Mouse (Mus musculus): ENCODE results near the gene Arih2. TPM values are rescaled to one million over a fixed set of nuclear protein-coding genes. Genes with fewer than 3 reads are reported as not detected.

Gene Arih2
- polyA plus RNA-seq, 1 experiment from 2014 or later, result 62.1 TPM

- DNase-seq (ENCODE audit: low spot score), result peak; percentile 62
- Histone ChIP-seq H3K27ac (ENCODE audit: low read depth, low read length) (peak within 1 kb of the TSS; percentile 12; the same call in 1 of the 2 replicates), H3K9me3 (ENCODE audit: control insufficient read depth, low read length) (no peaks in the 10 kb centered on the region), H3K9ac (ENCODE audit: low read length) (no peak within 1 kb of the TSS), H3K4me2 (ENCODE audit: low read depth, low read length, severe bottlenecking) (no peak within 1 kb of the TSS), H3K36me3 (ENCODE audit: control insufficient read depth, insufficient read depth, low read length) (no peaks in the 10 kb centered on the region), H3K4me3 (ENCODE audit: low read depth, low read length) (no peak within 1 kb of the TSS), H3K27me3 (ENCODE audit: control insufficient read depth, insufficient read depth, low read length) (no peaks in the 10 kb centered on the region; the same call in 1 of the 2 replicates), H3K4me1 (replicated peaks; ENCODE audit: control insufficient read depth, insufficient read depth, low read length) (peaks cover 10% of the 10 kb centered on the region)
- no peak for ATAC-seq (replicated peaks; ENCODE audit: low FRiP score)
- WGBS, result 13% methylated on average over 1 of the region's 1 CpGs
Observed at GRCm38 (mm10) chr9:108689106-108689505, 39.9 kb upstream of the Arih2 start, which contains the start of gene Prkar2a. Gene Prkar2a, plus strand, starts transcription at chr9:108689314.

- H3K27ac ChIP-seq (ENCODE audit: low read depth, low read length), result no peak overlapping the region
- DNase-seq (ENCODE audit: low spot score), result no peak
- H3K27me3 ChIP-seq (ENCODE audit: control insufficient read depth, insufficient read depth, low read length), result no peaks in the 10 kb centered on the region; the same call in 1 of the 2 replicates
- peaks cover 8% of the 10 kb centered on the region for H3K4me1 ChIP-seq (replicated peaks; ENCODE audit: control insufficient read depth, insufficient read depth, low read length)
- H3K4me3 ChIP-seq (ENCODE audit: low read depth, low read length), result no peak overlapping the region
- H3K4me2 ChIP-seq (ENCODE audit: low read depth, low read length, severe bottlenecking), result no peak overlapping the region
- H3K9me3 ChIP-seq (ENCODE audit: control insufficient read depth, low read length), result no peaks in the 10 kb centered on the region
- H3K9ac ChIP-seq (ENCODE audit: low read length), result no peak overlapping the region
- ATAC-seq (replicated peaks; ENCODE audit: low FRiP score), result no peak
- H3K36me3 ChIP-seq (ENCODE audit: control insufficient read depth, insufficient read depth, low read length), result no peaks in the 10 kb centered on the region
- 78% methylated on average over 9 of the region's 9 CpGs for WGBS
Observed at GRCm38 (mm10) chr9:108688451-108688850, 39.3 kb upstream of the Arih2 start.

- Histone ChIP-seq H3K9ac (ENCODE audit: low read length) (no peak overlapping the region), H3K9me3 (ENCODE audit: control insufficient read depth, low read length) (no peaks in the 10 kb centered on the region), H3K4me1 (replicated peaks; ENCODE audit: control insufficient read depth, insufficient read depth, low read length) (peaks cover 8% of the 10 kb centered on the region), H3K27ac (ENCODE audit: low read depth, low read length) (no peak overlapping the region), H3K36me3 (ENCODE audit: control insufficient read depth, insufficient read depth, low read length) (no peaks in the 10 kb centered on the region; the same call in 1 of the 2 replicates), H3K27me3 (ENCODE audit: control insufficient read depth, insufficient read depth, low read length) (no peaks in the 10 kb centered on the region; the same call in 1 of the 2 replicates), H3K4me2 (ENCODE audit: low read depth, low read length, severe bottlenecking) (no peak overlapping the region), H3K4me3 (ENCODE audit: low read depth, low read length) (no peak overlapping the region)
- WGBS, result 79% methylated on average over 2 of the region's 2 CpGs
- DNase-seq (ENCODE audit: low spot score) (no peak), ATAC-seq (replicated peaks; ENCODE audit: low FRiP score) (no peak)
Observed at GRCm38 (mm10) chr9:108687686-108688085, 38.5 kb upstream of the Arih2 start.

- Histone ChIP-seq H3K27ac (ENCODE audit: low read depth, low read length) (no peak overlapping the region), H3K4me2 (ENCODE audit: low read depth, low read length, severe bottlenecking) (no peak overlapping the region), H3K9ac (ENCODE audit: low read length) (no peak overlapping the region), H3K27me3 (ENCODE audit: control insufficient read depth, insufficient read depth, low read length) (no peaks in the 10 kb centered on the region; the same call in 1 of the 2 replicates), H3K4me1 (replicated peaks; ENCODE audit: control insufficient read depth, insufficient read depth, low read length) (peaks cover 6% of the 10 kb centered on the region), H3K4me3 (ENCODE audit: low read depth, low read length) (no peak overlapping the region), H3K36me3 (ENCODE audit: control insufficient read depth, insufficient read depth, low read length) (no peaks in the 10 kb centered on the region; the same call in 1 of the 2 replicates), H3K9me3 (ENCODE audit: control insufficient read depth, low read length) (no peaks in the 10 kb centered on the region)
- no peak for DNase-seq (ENCODE audit: low spot score)
- no peak for ATAC-seq (replicated peaks; ENCODE audit: low FRiP score)
- 87% methylated on average over 6 of the region's 6 CpGs for WGBS
Observed at GRCm38 (mm10) chr9:108687181-108687580, 38.0 kb upstream of the Arih2 start.

GRCm38 (mm10) chr9:108686475-108686887 is 37.3 kb upstream of the Arih2 start:
- H3K9ac ChIP-seq (ENCODE audit: low read length), result no peak overlapping the region
- ATAC-seq (replicated peaks; ENCODE audit: low FRiP score), result no peak
- no peak for DNase-seq (ENCODE audit: low spot score)
- no peak overlapping the region for H3K4me3 ChIP-seq (ENCODE audit: low read depth, low read length)
- H3K27ac ChIP-seq (ENCODE audit: low read depth, low read length), result no peak overlapping the region
- peaks cover 6% of the 10 kb centered on the region for H3K4me1 ChIP-seq (replicated peaks; ENCODE audit: control insufficient read depth, insufficient read depth, low read length)
- H3K27me3 ChIP-seq (ENCODE audit: control insufficient read depth, insufficient read depth, low read length), result no peaks in the 10 kb centered on the region; the same call in 1 of the 2 replicates
- WGBS, result 58% methylated on average over 4 of the region's 4 CpGs
- no peaks in the 10 kb centered on the region; the same call in 1 of the 2 replicates for H3K36me3 ChIP-seq (ENCODE audit: control insufficient read depth, insufficient read depth, low read length)
- H3K9me3 ChIP-seq (ENCODE audit: control insufficient read depth, low read length), result no peaks in the 10 kb centered on the region
- H3K4me2 ChIP-seq (ENCODE audit: low read depth, low read length, severe bottlenecking), result no peak overlapping the region

GRCm38 (mm10) chr9:108680026-108680425 is 30.8 kb upstream of the Arih2 start:
- Histone ChIP-seq H3K9ac (ENCODE audit: low read length) (no peak overlapping the region), H3K9me3 (ENCODE audit: control insufficient read depth, low read length) (no peaks in the 10 kb centered on the region), H3K36me3 (ENCODE audit: control insufficient read depth, insufficient read depth, low read length) (no peaks in the 10 kb centered on the region; the same call in 1 of the 2 replicates), H3K4me3 (ENCODE audit: low read depth, low read length) (no peak overlapping the region), H3K4me2 (ENCODE audit: low read depth, low read length, severe bottlenecking) (no peak overlapping the region), H3K27me3 (ENCODE audit: control insufficient read depth, insufficient read depth, low read length) (no peaks in the 10 kb centered on the region), H3K27ac (ENCODE audit: low read depth, low read length) (no peak overlapping the region), H3K4me1 (replicated peaks; ENCODE audit: control insufficient read depth, insufficient read depth, low read length) (no peaks in the 10 kb centered on the region)
- DNase-seq (ENCODE audit: low spot score) (no peak), ATAC-seq (replicated peaks; ENCODE audit: low FRiP score) (no peak)
- WGBS, result 95% methylated on average over 15 of the region's 15 CpGs

GRCm38 (mm10) chr9:108673151-108673550 is 24.0 kb upstream of the Arih2 start:
- DNase-seq (ENCODE audit: low spot score), result no peak
- Histone ChIP-seq H3K36me3 (ENCODE audit: control insufficient read depth, insufficient read depth, low read length) (peaks cover 4% of the 10 kb centered on the region), H3K4me3 (ENCODE audit: low read depth, low read length) (no peak overlapping the region), H3K27ac (ENCODE audit: low read depth, low read length) (no peak overlapping the region), H3K27me3 (ENCODE audit: control insufficient read depth, insufficient read depth, low read length) (no peaks in the 10 kb centered on the region), H3K4me2 (ENCODE audit: low read depth, low read length, severe bottlenecking) (no peak overlapping the region), H3K9me3 (ENCODE audit: control insufficient read depth, low read length) (no peaks in the 10 kb centered on the region), H3K9ac (ENCODE audit: low read length) (no peak overlapping the region), H3K4me1 (replicated peaks; ENCODE audit: control insufficient read depth, insufficient read depth, low read length) (no peaks in the 10 kb centered on the region)
- 57% methylated on average over 2 of the region's 2 CpGs for WGBS
- ATAC-seq (replicated peaks; ENCODE audit: low FRiP score), result no peak

- H3K9me3 ChIP-seq (ENCODE audit: control insufficient read depth, low read length), result no peaks in the 10 kb centered on the region
- no peak overlapping the region for H3K4me2 ChIP-seq (ENCODE audit: low read depth, low read length, severe bottlenecking)
- no peaks in the 10 kb centered on the region for H3K27me3 ChIP-seq (ENCODE audit: control insufficient read depth, insufficient read depth, low read length)
- no peaks in the 10 kb centered on the region for H3K4me1 ChIP-seq (replicated peaks; ENCODE audit: control insufficient read depth, insufficient read depth, low read length)
- no peak overlapping the region for H3K4me3 ChIP-seq (ENCODE audit: low read depth, low read length)
- 57% methylated on average over 8 of the region's 8 CpGs for WGBS
- no peak for ATAC-seq (replicated peaks; ENCODE audit: low FRiP score)
- H3K36me3 ChIP-seq (ENCODE audit: control insufficient read depth, insufficient read depth, low read length), result peaks cover 4% of the 10 kb centered on the region
- H3K9ac ChIP-seq (ENCODE audit: low read length), result no peak overlapping the region
- DNase-seq (ENCODE audit: low spot score), result no peak
- no peak overlapping the region for H3K27ac ChIP-seq (ENCODE audit: low read depth, low read length)
Observed at GRCm38 (mm10) chr9:108669875-108670274, 20.7 kb upstream of the Arih2 start.

GRCm38 (mm10) chr9:108662660-108663059 is 13.5 kb upstream of the Arih2 start:
- Histone ChIP-seq H3K4me3 (ENCODE audit: low read depth, low read length) (peak overlapping the region; percentile 69), H3K4me1 (replicated peaks; ENCODE audit: control insufficient read depth, insufficient read depth, low read length) (0 out of 2 replicates have a peak, but pooled peaks cover 4% of the 10 kb centered on the region), H3K9ac (ENCODE audit: low read length) (peak overlapping the region; percentile 65), H3K27me3 (ENCODE audit: control insufficient read depth, insufficient read depth, low read length) (no peaks in the 10 kb centered on the region), H3K27ac (ENCODE audit: low read depth, low read length) (no peak overlapping the region), H3K9me3 (ENCODE audit: control insufficient read depth, low read length) (no peaks in the 10 kb centered on the region), H3K36me3 (ENCODE audit: control insufficient read depth, insufficient read depth, low read length) (no peaks in the 10 kb centered on the region), H3K4me2 (ENCODE audit: low read depth, low read length, severe bottlenecking) (peak overlapping the region; percentile 66)
- ATAC-seq (replicated peaks; ENCODE audit: low FRiP score) (no peak), DNase-seq (ENCODE audit: low spot score) (no peak)
- WGBS, result 48% methylated on average over 6 of the region's 6 CpGs

Data from forebrain, embryonic 11.5 days (tissue).